Mouse (Mus musculus) gastrocnemius, postnatal 25 days (tissue): ENCODE results near the gene 1700012B07Rik. TPM values are rescaled to one million over a fixed set of nuclear protein-coding genes. Genes with fewer than 3 reads are reported as not detected.

Experiments
- DNase-seq: peaks from one replicate; pipeline ENCODE4 v3.0.0; 2022
- long read RNA-seq, 2 experiments: library from polyadenylated mRNA; stranded (forward); transcript quantifications; one replicate each; pipeline ENCODE4 v2.0.0; 2021
- total RNA-seq, 2 experiments: library from RNA; stranded (reverse); gene quantifications; 1 replicate in 1 of 2; 2 replicates in 1 of 2; pipeline ENCODE4 v1.2.3; 2021

1700012B07Rik gene
- not detected for total RNA-seq
- long read RNA-seq, experiment 1 = 0 reads
- long read RNA-seq, experiment 2 = 0 reads

GRCm38 (mm10) chr11:109827946-109828345, at the start of gene 1700012B07Rik:
1700012B07Rik (minus strand) TSS chr11:109828046.
- no peak for DNase-seq

- no peak for DNase-seq
Observed at GRCm38 (mm10) chr11:109876767-109877166, 48.9 kb upstream of the 1700012B07Rik start.

- DNase-seq = no peak
Observed at GRCm38 (mm10) chr11:109875834-109876233, 48.0 kb upstream of the 1700012B07Rik start.

- peak; percentile 49 for DNase-seq
Observed at GRCm38 (mm10) chr11:109875525-109875802, 47.6 kb upstream of the 1700012B07Rik start.

- peak; percentile 48 for DNase-seq
Observed at GRCm38 (mm10) chr11:109874651-109875524, 47.0 kb upstream of the 1700012B07Rik start.

GRCm38 (mm10) chr11:109873852-109874610, 46.2 kb upstream of the 1700012B07Rik start:
- peak; percentile 80 for DNase-seq

GRCm38 (mm10) chr11:109873161-109873775, 45.4 kb upstream of the 1700012B07Rik start:
- DNase-seq = no peak

GRCm38 (mm10) chr11:109872674-109873073, 44.8 kb upstream of the 1700012B07Rik start:
- no peak for DNase-seq

- DNase-seq = no peak
Observed at GRCm38 (mm10) chr11:109872056-109872455, 44.2 kb upstream of the 1700012B07Rik start.

GRCm38 (mm10) chr11:109867861-109868260, 40.0 kb upstream of the 1700012B07Rik start:
- no peak for DNase-seq

- no peak for DNase-seq
Observed at GRCm38 (mm10) chr11:109866537-109867160, 38.8 kb upstream of the 1700012B07Rik start.

- no peak for DNase-seq
Observed at GRCm38 (mm10) chr11:109865526-109865925, 37.7 kb upstream of the 1700012B07Rik start.

GRCm38 (mm10) chr11:109863951-109864350, 36.1 kb upstream of the 1700012B07Rik start:
- no peak for DNase-seq

GRCm38 (mm10) chr11:109863194-109863746, 35.4 kb upstream of the 1700012B07Rik start:
- DNase-seq = no peak

GRCm38 (mm10) chr11:109860508-109860907, 32.7 kb upstream of the 1700012B07Rik start:
- peak; percentile 75 for DNase-seq

- DNase-seq = peak; percentile 51
Observed at GRCm38 (mm10) chr11:109859939-109860469, 32.2 kb upstream of the 1700012B07Rik start.

GRCm38 (mm10) chr11:109859441-109859840, 31.6 kb upstream of the 1700012B07Rik start:
- DNase-seq = no peak

GRCm38 (mm10) chr11:109857086-109857485, 29.2 kb upstream of the 1700012B07Rik start:
- DNase-seq = no peak

GRCm38 (mm10) chr11:109854056-109854455, 26.2 kb upstream of the 1700012B07Rik start:
- no peak for DNase-seq

GRCm38 (mm10) chr11:109853228-109853966, 25.6 kb upstream of the 1700012B07Rik start:
- no peak for DNase-seq

- no peak for DNase-seq
Observed at GRCm38 (mm10) chr11:109851996-109852395, 24.1 kb upstream of the 1700012B07Rik start.
